Mouse (Mus musculus) liver, adult 2 months (tissue): ENCODE measurements around the gene Zfp740. TPM values are rescaled to one million over a fixed set of nuclear protein-coding genes. Genes with fewer than 3 reads are reported as not detected.

Experiments used
- DNase-seq: peaks from one replicate; pipeline ENCODE4 v3.0.0-alpha.2; 2011; ENCODE audit warnings: low read depth, low spot score; ENCODE audit errors: extremely low read depth
- H3K27ac ChIP-seq: fragments of 200-500 bp; replicated peaks from 2 replicates; pipeline ENCODE4 v1.5.1; 2012; ENCODE audit warnings: low read depth, mild to moderate bottlenecking, control low read depth, inconsistent platforms, low read length; ENCODE audit not compliant: insufficient read depth
- H3K27me3 ChIP-seq: fragments of 200-500 bp; 2 replicates; pipeline ENCODE4 v1.6.1; 2012; ENCODE audit warnings: mild to moderate bottlenecking, moderate library complexity, low read length, inconsistent platforms; ENCODE audit not compliant: control insufficient read depth, insufficient read depth
- H3K36me3 ChIP-seq: fragments of 200-500 bp; 2 replicates; pipeline ENCODE4 v1.6.1; 2012; ENCODE audit warnings: low read length, inconsistent platforms; ENCODE audit not compliant: control insufficient read depth, insufficient read depth
- H3K4me1 ChIP-seq: fragments of 200-500 bp; 2 replicates; pipeline ENCODE4 v1.6.1; 2011; ENCODE audit warnings: low read length; ENCODE audit not compliant: control insufficient read depth, insufficient read depth
- H3K4me3 ChIP-seq: fragments of 200-500 bp; 2 replicates; pipeline ENCODE4 v1.5.1; 2011; ENCODE audit warnings: low read depth, mild to moderate bottlenecking, control low read depth, low read length, moderate library complexity; ENCODE audit not compliant: insufficient read depth
- H3K79me2 ChIP-seq: fragments of 200-500 bp; 2 replicates; pipeline ENCODE4 v1.6.1; 2012; ENCODE audit warnings: inconsistent platforms, mild to moderate bottlenecking, low read length, moderate library complexity; ENCODE audit not compliant: control insufficient read depth, insufficient read depth
- H3K9ac ChIP-seq: fragments of 200-500 bp; 2 replicates; pipeline ENCODE4 v1.6.1; 2012; ENCODE audit warnings: low read depth, mild to moderate bottlenecking, control low read depth, inconsistent platforms, low read length
- CTCF ChIP-seq: fragments of 200-500 bp; IDR thresholded peaks from 2 replicates; pipeline ENCODE4 v1.5.1; 2011; ENCODE audit warnings: low read depth, low read length, control low read depth
- POLR2A ChIP-seq: fragments of 200-500 bp; IDR thresholded peaks from 2 replicates; pipeline ENCODE4 v1.6.1; 2011; ENCODE audit warnings: low read length, control low read depth; ENCODE audit not compliant: insufficient read depth; ENCODE audit errors: extremely low read depth
- WGBS: fragments of 180-500 bp; shearing (Covaris S2); methylation state at CpG from one replicate; pipeline ENCODE4 v1.1.7; 2018; 5-methylcytosine and 5-hydroxymethylcytosine counted together
- polyA plus RNA-seq: library from polyadenylated mRNA; depleted of rRNA; stranded (reverse); fragments of >200 nt; gene quantifications from 2 replicates; pipeline ENCODE4 v1.2.3, GENCODE M21; 2012
- total RNA-seq: library from RNA; depleted of rRNA; stranded (reverse); fragments of >200 nt; gene quantifications from 2 replicates; pipeline ENCODE4 v1.2.3, GENCODE M21; 2014

Zfp740 gene
- total and polyA plus RNA-seq, 2 experiments = 9.4 to 15.6 TPM

DNA sequence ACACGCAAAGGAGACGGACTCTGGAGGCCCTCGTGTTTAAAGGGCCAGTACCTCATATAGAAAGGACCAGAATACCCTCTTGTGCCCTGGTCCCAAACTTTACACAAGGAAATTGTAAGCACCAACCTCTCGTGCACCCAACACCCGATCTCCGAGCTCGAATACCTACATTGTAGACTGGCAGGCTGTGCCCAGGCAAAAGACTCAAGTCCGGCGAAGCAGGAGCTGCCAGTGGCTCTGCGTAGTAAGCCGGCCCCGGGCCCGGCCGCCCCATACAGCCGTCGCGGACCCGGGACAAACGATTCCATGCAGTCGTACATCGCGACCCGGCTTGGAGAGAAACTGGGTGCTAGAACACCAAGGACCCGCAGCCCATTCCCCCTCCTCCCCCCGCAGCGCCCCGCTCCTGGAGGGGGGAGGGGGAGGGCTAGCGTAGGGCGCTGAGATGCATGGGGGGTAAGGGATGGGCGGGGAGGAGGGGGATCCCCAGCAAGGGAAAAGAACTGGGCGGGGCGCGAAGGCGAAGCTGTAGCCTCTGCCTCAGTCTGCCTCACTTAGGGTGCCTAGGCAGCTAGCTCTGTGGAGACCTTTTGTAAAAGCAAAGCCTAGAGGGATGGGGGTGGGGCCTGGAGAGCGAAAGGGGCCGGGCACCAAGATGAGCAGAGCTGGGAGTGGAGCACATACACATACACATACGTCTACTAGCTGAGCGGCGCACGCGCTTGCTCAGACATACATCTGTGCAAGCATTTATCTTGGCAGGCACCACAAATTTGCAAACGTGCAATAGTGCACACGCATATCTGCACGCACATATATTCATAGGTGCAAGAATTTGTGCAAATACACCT is 43.1 kb downstream of the Zfp740 start:
- Histone ChIP-seq H3K4me3 (peak overlapping the region; percentile 74), H3K27me3 (no peaks in the 10 kb centered on the region), H3K4me1 (peaks cover 6% of the 10 kb centered on the region; the same call in 1 of the 2 replicates), H3K79me2 (no peaks in the 10 kb centered on the region), H3K9ac (peak overlapping the region; percentile 81), H3K36me3 (no peaks in the 10 kb centered on the region), H3K27ac (peak overlapping the region; percentile 79)
- TF ChIP-seq POLR2A = peak; percentile 32; the same call in 1 of the 2 replicates
- no peak for TF ChIP-seq CTCF
- under 1% methylated on average over 41 of the region's 44 CpGs for WGBS
- peak; percentile 42 for DNase-seq

DNA sequence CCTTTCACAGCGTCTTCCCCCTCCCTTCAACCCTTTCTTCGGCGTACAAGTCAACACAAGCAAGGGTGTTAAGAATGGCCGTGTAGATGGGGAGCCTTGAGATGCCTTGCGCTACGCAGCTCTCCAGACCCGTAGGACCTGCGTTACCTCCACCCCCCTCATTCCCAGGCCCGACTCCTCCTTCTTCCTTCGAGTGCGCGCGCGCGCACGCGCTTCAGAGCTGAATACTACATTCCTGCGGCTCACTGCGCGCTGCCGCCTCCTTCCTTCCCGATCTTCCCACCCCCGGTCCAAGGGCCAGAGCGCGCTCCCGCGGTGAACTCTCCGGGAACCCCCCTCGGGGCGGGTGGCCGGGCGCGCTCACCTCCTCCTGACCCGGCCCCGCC is 43.8 kb downstream of the Zfp740 start:
- TF ChIP-seq CTCF (no peak), POLR2A (0 out of 2 replicates have a peak, but pooled peaks have one; percentile 19)
- Histone ChIP-seq H3K4me3 (peak overlapping the region; percentile 74), H3K79me2 (no peaks in the 10 kb centered on the region), H3K36me3 (no peaks in the 10 kb centered on the region), H3K4me1 (peaks cover 4% of the 10 kb centered on the region; the same call in 1 of the 2 replicates), H3K9ac (peak overlapping the region; percentile 81), H3K27me3 (no peaks in the 10 kb centered on the region), H3K27ac (peak overlapping the region; percentile 62)
- WGBS = under 1% methylated on average over 35 of the region's 35 CpGs
- peak; percentile 71 for DNase-seq

DNA sequence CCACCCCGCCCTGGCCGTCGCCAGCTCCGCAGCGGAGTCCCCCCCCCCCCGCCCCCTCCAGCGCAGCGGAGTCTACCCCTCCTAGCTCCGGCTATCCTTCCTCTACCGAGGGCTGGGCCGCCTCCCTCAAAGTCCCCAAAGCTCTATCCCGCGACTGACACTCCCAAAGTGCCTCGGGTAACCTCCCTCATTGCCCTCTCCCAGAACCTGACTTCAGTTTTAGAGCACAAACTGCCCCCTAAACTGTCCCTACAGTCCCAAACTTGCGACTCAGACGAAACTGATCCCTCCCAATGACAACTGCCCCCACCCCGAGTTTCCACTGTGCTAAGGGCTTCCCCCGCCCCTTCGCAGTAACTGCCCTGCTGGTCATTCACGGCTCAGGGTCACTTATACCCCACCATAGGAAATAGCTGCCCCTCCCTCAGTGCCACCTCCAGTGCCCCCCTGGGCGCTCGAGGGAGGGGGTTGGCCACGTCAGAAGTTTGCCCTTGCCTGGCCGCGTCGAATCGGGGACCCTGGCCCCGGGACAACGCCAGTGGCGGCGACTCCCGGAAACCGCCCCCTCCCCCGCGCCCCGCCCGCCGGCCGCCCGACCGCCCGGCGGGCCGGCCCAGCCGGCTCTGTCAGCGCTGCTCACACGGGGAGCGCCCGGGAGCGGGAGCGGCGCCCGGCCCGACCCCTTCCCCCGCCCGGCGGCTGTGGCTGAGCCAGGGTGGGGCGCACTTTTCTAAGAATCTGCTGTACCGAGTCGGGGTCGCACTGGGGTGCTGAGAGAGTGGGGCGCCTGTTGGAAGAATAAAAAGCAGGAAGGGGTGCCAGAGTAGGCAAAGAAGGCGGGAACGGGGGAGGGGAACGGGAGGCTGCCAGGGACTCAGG is 44.4 kb downstream of the Zfp740 start:
- Histone ChIP-seq H3K9ac (peak overlapping the region; percentile 81), H3K79me2 (no peaks in the 10 kb centered on the region), H3K4me3 (peak overlapping the region; percentile 74), H3K27me3 (no peaks in the 10 kb centered on the region), H3K36me3 (no peaks in the 10 kb centered on the region), H3K4me1 (peaks cover 4% of the 10 kb centered on the region; the same call in 1 of the 2 replicates), H3K27ac (peak overlapping the region; percentile 95)
- TF ChIP-seq POLR2A (no peak), CTCF (no peak)
- 1% methylated on average over 59 of the region's 65 CpGs for WGBS
- DNase-seq = peak; percentile 42

DNA sequence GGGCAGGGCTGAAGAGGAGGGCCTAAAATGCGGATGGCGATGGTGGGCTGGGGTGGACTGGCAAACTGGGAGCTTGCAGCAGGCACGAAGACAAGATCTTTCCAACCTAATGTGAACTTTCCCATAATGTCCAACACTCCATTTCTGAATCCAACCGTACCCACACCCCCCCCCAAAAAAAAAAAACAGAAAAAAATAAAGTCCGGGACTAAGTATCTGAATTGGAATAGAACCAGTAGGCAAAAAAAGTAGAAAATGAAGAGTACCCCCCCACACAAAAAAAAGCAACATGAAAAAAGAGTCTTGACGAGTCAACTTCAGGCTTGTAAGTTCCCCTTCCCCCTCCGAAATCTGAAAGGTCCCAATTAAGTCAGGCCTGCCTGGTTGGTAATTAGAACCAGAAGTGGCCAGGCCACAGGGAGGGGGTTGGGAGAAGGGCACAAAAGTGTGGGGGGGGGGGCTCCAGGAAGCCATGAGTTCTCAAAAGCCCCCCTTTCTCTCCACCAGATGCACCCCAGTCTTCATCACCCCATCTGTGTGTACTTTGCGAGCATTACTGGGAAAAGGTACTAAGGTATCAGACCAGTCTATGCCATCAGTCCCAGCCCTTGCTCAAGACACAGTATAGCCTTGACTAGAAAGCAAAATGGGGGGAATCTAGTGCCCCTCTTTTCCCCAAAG is 45.2 kb downstream of the Zfp740 start:
- Histone ChIP-seq H3K4me3 (peak overlapping the region; percentile 74), H3K27me3 (no peaks in the 10 kb centered on the region), H3K79me2 (no peaks in the 10 kb centered on the region), H3K9ac (peak overlapping the region; percentile 73), H3K4me1 (peaks cover 4% of the 10 kb centered on the region; the same call in 1 of the 2 replicates), H3K36me3 (no peaks in the 10 kb centered on the region), H3K27ac (peak overlapping the region; percentile 73)
- WGBS = 21% methylated on average over 8 of the region's 8 CpGs
- no peak for DNase-seq
- TF ChIP-seq CTCF (no peak), POLR2A (no peak)

DNA sequence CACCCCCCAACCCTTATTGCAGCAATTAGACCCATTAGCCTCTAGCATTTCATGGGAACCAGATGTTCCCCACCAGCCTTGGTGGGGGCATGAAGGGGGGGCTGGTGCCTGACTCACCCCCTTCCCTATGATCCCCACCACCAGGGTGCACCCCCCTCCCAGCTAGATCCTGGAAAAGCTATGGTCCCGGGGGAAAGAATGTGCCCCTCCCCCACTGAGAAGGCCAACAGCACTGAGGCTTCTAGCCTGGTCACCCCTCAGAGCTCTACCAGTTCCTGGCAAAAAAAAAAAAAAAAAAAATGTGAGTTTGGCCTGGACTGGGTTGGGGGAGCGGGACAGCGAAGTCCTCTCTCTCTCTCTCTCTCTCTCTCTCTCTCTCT is 45.8 kb downstream of the Zfp740 start:
- peak overlapping the region; percentile 35 for H3K27ac ChIP-seq

More for the DNA sequence above, 45.8 kb downstream of the Zfp740 start:
- Histone ChIP-seq H3K4me3 (no peak overlapping the region), H3K36me3 (no peaks in the 10 kb centered on the region), H3K9ac (no peak overlapping the region), H3K4me1 (peaks cover 4% of the 10 kb centered on the region; the same call in 1 of the 2 replicates), H3K27me3 (no peaks in the 10 kb centered on the region), H3K79me2 (no peaks in the 10 kb centered on the region)
- WGBS = 36% methylated on average over 3 of the region's 3 CpGs
- no peak for TF ChIP-seq POLR2A
- DNase-seq = no peak
